Mouse (Mus musculus) midbrain, embryonic 16.5 days (tissue): ENCODE results near the gene Ubr4. TPM values are rescaled to one million over a fixed set of nuclear protein-coding genes. Genes with fewer than 3 reads are reported as not detected.

ENCODE experiments used
- ATAC-seq: fragments of 200-750 bp; cut with Nextera tagmentation; 2 replicates; pipeline ENCODE4 v1.8.0; 2017; ENCODE audit warnings: moderate TSS enrichment
- H3K27ac ChIP-seq: fragments of 300-500 bp; sonication (generic); 2 replicates; pipeline ENCODE4 v1.5.1; 2014; ENCODE audit warnings: mild to moderate bottlenecking, low read length, mixed read lengths
- H3K27me3 ChIP-seq: fragments of 300-500 bp; sonication (generic); 2 replicates; pipeline ENCODE4 v1.6.1; 2014; ENCODE audit warnings: low read depth, low read length, mixed read lengths; ENCODE audit not compliant: control insufficient read depth, insufficient read depth
- H3K36me3 ChIP-seq: fragments of 300-500 bp; sonication (generic); 2 replicates; pipeline ENCODE4 v1.6.1; 2014; ENCODE audit warnings: mild to moderate bottlenecking, low read length, moderate library complexity, mixed read lengths; ENCODE audit not compliant: control insufficient read depth, insufficient read depth
- H3K4me1 ChIP-seq: fragments of 300-500 bp; sonication (generic); 2 replicates; pipeline ENCODE4 v1.6.1; 2014; ENCODE audit warnings: mild to moderate bottlenecking, low read length, mixed read lengths; ENCODE audit not compliant: control insufficient read depth, insufficient read depth
- H3K4me2 ChIP-seq: fragments of 300-500 bp; sonication (generic); 2 replicates; pipeline ENCODE4 v1.6.1; 2014; ENCODE audit warnings: mild to moderate bottlenecking, low read length, mixed read lengths
- H3K4me3 ChIP-seq: fragments of 300-500 bp; sonication (generic); 2 replicates; pipeline ENCODE4 v1.5.1; 2014; ENCODE audit warnings: low read depth, mild to moderate bottlenecking, low read length, moderate library complexity, mixed read lengths
- H3K9ac ChIP-seq: fragments of 300-500 bp; sonication (generic); 2 replicates; pipeline ENCODE4 v1.6.1; 2014; ENCODE audit warnings: low read depth, low read length, mixed read lengths
- H3K9me3 ChIP-seq: fragments of 300-500 bp; sonication (generic); replicated peaks from 2 replicates; pipeline ENCODE4 v1.6.1; 2014; ENCODE audit warnings: mild to moderate bottlenecking, low read length, mixed read lengths; ENCODE audit not compliant: control insufficient read depth, poor library complexity, severe bottlenecking
- WGBS: fragments of 180-500 bp; shearing (Covaris S2); extraction: QIAGEN DNeasy Blood & Tissue Kit; methylation state at CpG from one replicate; pipeline ENCODE4 v1.1.7; 2014; 5-methylcytosine and 5-hydroxymethylcytosine counted together
- polyA plus RNA-seq: library from polyadenylated mRNA; unstranded; fragments of >200 nt; fragmentation: Nextera tagmentation; extraction: Ambion mirVana; gene quantifications from 2 replicates; pipeline ENCODE4 v1.2.1, GENCODE M21; 2015

Gene Ubr4
- polyA plus RNA-seq, 1 experiment from 2014 or later: 78.6 TPM

DNA sequence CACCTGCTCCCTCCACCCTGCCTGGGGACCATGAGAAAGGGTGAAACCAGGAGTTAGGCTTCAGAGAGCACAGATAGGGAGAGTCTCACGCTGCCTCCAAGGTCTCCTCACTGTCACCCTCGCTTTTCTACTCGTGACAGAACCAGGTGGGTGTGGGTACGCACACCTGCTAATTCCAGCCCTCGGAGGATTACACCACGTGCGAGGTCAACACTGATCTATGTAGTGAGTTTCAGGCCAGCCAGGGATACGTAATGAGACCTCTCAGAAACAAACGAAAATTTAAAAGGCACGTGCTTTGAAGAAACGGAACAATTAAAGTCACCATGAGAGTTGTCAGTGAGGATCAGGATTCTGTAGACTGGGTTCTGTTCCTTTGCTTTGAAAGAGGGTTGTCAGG lies 34.0 kb upstream of the Ubr4 start:
- ATAC-seq: no peak
- Histone ChIP-seq H3K27ac (no peak overlapping the region), H3K36me3 (0 out of 2 replicates have a peak, but pooled peaks cover 2% of the 10 kb centered on the region), H3K4me3 (no peak overlapping the region), H3K4me2 (no peak overlapping the region), H3K27me3 (no peaks in the 10 kb centered on the region), H3K9me3 (no peaks in the 10 kb centered on the region), H3K4me1 (no peaks in the 10 kb centered on the region), H3K9ac (no peak overlapping the region)
- 94% methylated on average over 11 of the region's 11 CpGs for WGBS

DNA sequence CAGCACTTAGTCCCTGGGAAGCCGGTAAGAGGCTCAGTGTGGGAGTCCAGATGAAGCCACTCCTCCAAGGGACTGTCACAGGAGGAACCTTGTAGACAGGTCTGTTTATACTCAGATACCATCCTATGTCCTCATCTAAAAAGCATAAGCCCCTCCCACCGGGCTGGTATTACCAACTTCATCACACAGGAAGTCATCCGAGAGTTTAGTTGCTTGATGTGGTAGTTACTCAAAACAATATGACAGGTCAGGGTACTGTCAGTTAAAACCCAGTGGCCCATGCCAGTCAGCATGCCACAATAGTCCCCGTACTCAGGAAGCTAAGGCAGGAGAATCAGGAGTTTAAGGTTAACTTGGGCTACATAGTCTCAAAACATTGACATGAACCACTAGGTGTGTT lies 32.7 kb upstream of the Ubr4 start:
- Histone ChIP-seq H3K9me3 (no peaks in the 10 kb centered on the region), H3K4me2 (no peak overlapping the region), H3K27ac (no peak overlapping the region), H3K4me1 (no peaks in the 10 kb centered on the region), H3K4me3 (no peak overlapping the region), H3K36me3 (0 out of 2 replicates have a peak, but pooled peaks cover 2% of the 10 kb centered on the region), H3K9ac (no peak overlapping the region), H3K27me3 (no peaks in the 10 kb centered on the region)
- no peak for ATAC-seq
- WGBS: 91% methylated on average over 4 of the region's 4 CpGs

DNA sequence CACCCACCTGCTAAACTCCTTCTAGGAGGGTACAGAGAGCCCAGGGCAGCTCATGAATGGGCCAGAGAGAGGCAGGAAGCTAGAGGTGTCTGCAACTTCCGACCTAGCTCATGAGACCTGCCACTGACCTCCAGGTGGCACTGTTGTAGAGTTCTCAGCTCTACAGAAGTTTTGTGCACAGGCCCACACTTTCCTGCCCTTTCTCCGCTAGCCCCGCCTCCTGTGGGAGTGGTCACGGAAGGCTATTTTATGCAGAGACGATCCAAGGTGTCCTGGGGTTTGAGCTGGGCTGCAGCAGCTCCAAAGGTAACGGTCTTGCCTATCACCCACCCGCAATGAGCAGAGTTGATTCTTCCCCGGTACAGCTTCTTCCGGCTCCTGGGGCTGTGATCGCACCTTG lies 21.8 kb upstream of the Ubr4 start:
- no peak for ATAC-seq
- H3K9ac ChIP-seq: no peak overlapping the region
- H3K4me3 ChIP-seq: no peak overlapping the region
- no peaks in the 10 kb centered on the region for H3K36me3 ChIP-seq
- no peaks in the 10 kb centered on the region for H3K9me3 ChIP-seq
- H3K4me2 ChIP-seq: no peak overlapping the region
- peaks cover 4% of the 10 kb centered on the region; the same call in 1 of the 2 replicates for H3K27me3 ChIP-seq
- H3K27ac ChIP-seq: no peak overlapping the region
- WGBS: 13% methylated on average over 10 of the region's 10 CpGs
- H3K4me1 ChIP-seq: no peaks in the 10 kb centered on the region

DNA sequence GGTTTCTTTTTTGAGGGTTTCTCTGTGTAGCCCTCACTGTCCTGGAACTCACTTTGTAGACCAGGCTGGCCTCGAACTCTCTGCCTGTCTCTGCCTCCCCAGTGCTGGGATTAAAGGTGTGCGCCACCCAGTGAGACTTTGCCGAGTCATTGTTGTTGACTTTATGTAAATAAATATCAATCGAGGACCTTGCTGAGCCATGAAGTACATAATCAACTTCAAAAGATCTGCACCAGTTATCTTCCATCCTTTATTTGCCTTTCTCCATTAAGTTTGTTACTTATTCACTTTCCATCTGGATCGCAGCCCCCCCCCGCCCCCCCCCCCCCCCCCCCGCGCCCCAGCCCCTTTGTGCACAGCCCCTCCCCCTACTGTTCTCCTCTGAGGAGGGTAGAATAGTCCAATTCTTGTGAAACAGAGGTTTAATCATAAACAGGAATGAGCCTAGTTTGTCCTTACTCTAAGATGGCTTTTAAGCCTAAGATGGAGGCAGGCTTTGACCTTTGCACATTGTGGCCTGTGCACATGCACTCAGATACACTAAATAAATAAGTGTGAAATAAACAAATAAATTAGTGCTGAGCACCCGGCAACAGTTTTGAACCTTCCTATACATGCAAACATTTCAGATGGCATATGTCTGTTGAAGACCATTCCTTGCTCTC lies 17.6 kb upstream of the Ubr4 start:
- no peak overlapping the region for H3K27ac ChIP-seq
- H3K9ac ChIP-seq: no peak overlapping the region
- H3K9me3 ChIP-seq: no peaks in the 10 kb centered on the region
- no peaks in the 10 kb centered on the region for H3K4me1 ChIP-seq
- whole genome bisulfite sequencing: 66% methylated on average over 7 of the region's 9 CpGs
- no peak overlapping the region for H3K4me2 ChIP-seq
- peaks cover 7% of the 10 kb centered on the region; the same call in 1 of the 2 replicates for H3K27me3 ChIP-seq
- no peaks in the 10 kb centered on the region for H3K36me3 ChIP-seq
- no peak for ATAC-seq
- H3K4me3 ChIP-seq: no peak overlapping the region

DNA sequence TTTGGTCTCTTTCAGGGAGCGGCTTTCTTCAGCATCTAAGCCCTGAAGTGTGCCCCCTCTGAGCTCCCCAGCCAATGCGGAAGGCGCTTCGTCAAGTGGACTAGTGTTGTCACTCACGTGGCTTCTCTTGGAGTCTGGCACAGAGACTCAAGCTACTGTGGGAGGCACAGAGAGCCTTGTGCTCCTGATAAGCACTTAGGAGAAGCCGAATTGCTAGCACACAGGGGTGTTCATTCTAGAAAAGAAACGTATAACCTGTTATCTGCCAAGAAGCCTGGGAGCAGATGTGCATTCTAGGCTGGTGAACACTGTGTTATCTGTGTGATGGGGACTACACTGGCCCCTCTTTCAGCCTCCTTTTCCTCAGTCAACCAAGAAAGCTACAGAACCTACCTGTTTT lies 16.9 kb upstream of the Ubr4 start:
- Histone ChIP-seq H3K27ac (no peak overlapping the region), H3K27me3 (peaks cover 7% of the 10 kb centered on the region; the same call in 1 of the 2 replicates), H3K9me3 (no peaks in the 10 kb centered on the region), H3K4me3 (no peak overlapping the region), H3K4me1 (no peaks in the 10 kb centered on the region), H3K9ac (no peak overlapping the region), H3K4me2 (no peak overlapping the region), H3K36me3 (no peaks in the 10 kb centered on the region)
- no peak for ATAC-seq
- WGBS: 64% methylated on average over 7 of the region's 7 CpGs

DNA sequence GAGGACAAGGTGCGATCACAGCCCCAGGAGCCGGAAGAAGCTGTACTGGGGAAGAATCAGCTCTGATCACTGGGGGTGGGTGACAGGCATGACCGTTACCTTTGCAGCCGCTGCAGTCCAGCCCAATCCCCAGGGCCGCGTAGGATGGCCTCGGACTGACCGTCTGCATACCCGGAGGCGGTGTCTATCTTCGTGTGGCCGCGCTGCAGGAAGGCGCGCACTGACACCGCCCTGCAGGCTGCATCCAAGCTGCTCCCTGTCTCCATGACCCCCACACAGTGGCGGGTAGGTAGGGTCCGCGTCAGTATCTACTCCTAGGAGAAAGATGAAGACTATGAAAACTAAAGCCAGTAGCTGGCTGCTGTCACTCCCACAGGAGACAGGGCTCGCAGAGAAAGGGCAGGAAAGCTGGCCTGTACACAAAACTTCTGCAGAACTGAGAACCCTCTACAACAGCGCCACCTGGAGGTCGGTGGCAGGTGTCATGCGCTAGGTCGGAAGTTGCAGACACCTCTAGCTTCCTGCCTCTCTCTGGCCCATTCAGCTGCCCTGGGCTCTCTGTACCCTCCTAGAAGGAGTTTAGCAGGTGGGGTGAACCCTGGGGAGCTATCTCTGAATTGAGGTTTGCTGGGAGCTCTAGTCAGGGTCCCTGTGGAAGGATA lies 15.5 kb upstream of the Ubr4 start:
- WGBS: 32% methylated on average over 24 of the region's 24 CpGs
- H3K27ac ChIP-seq: no peak overlapping the region
- peaks cover 3% of the 10 kb centered on the region; the same call in 1 of the 2 replicates for H3K27me3 ChIP-seq
- H3K36me3 ChIP-seq: no peaks in the 10 kb centered on the region
- H3K9ac ChIP-seq: no peak overlapping the region
- no peaks in the 10 kb centered on the region for H3K4me1 ChIP-seq
- no peak for ATAC-seq
- H3K4me3 ChIP-seq: no peak overlapping the region
- H3K9me3 ChIP-seq: no peaks in the 10 kb centered on the region
- H3K4me2 ChIP-seq: peak overlapping the region; percentile 18; the same call in 1 of the 2 replicates

DNA sequence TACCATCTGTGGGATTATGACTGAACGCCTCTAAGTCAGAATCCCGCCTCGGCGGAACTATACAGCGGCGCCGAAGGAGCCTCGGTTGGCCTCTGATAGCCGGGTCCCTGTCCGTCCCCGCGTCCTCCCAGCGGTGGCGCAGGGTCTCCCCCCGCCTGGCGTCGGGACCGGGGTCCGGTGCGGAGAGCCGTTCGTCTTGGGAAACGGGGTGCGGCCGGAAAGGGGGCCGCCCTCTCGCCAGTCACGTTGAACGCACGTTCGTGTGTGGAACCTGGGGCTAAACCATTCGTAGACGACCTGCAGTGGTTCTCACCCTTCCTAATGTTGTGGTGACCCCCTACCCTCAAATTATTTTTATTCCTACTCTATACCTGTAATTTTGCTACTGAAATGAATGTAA lies 14.3 kb upstream of the Ubr4 start:
- 59% methylated on average over 33 of the region's 33 CpGs for WGBS
- H3K36me3 ChIP-seq: no peaks in the 10 kb centered on the region
- H3K9me3 ChIP-seq: no peaks in the 10 kb centered on the region
- H3K4me2 ChIP-seq: no peak overlapping the region
- peaks cover 3% of the 10 kb centered on the region; the same call in 1 of the 2 replicates for H3K27me3 ChIP-seq
- no peak for ATAC-seq
- no peak overlapping the region for H3K4me3 ChIP-seq
- no peaks in the 10 kb centered on the region for H3K4me1 ChIP-seq
- no peak overlapping the region for H3K9ac ChIP-seq
- no peak overlapping the region for H3K27ac ChIP-seq

DNA sequence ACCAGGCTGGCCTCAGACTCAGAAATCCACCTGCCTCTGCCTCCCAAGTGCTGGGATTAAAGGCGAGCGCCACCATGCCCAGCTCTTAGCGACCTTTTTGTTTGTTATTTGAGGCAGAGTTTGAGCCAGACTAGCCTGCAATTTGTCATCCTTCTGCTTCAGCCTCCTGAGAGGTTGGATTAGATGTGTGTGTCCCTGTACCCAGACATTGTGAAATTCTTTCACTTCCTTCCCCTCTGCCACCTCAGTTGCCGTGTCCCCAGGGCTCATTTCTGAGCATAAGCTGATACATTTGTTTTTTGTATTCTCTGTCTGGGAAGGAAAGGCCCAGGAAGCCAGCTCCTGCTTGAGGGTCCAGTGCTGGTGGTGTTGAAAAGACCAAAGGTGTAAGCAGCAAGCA lies 11.6 kb upstream of the Ubr4 start:
- Histone ChIP-seq H3K27ac (no peak overlapping the region), H3K9ac (no peak overlapping the region), H3K9me3 (no peaks in the 10 kb centered on the region), H3K4me1 (no peaks in the 10 kb centered on the region), H3K27me3 (peaks cover 3% of the 10 kb centered on the region; the same call in 1 of the 2 replicates), H3K36me3 (no peaks in the 10 kb centered on the region), H3K4me2 (no peak overlapping the region), H3K4me3 (no peak overlapping the region)
- no peak for ATAC-seq
- WGBS: 82% methylated on average over 4 of the region's 4 CpGs

DNA sequence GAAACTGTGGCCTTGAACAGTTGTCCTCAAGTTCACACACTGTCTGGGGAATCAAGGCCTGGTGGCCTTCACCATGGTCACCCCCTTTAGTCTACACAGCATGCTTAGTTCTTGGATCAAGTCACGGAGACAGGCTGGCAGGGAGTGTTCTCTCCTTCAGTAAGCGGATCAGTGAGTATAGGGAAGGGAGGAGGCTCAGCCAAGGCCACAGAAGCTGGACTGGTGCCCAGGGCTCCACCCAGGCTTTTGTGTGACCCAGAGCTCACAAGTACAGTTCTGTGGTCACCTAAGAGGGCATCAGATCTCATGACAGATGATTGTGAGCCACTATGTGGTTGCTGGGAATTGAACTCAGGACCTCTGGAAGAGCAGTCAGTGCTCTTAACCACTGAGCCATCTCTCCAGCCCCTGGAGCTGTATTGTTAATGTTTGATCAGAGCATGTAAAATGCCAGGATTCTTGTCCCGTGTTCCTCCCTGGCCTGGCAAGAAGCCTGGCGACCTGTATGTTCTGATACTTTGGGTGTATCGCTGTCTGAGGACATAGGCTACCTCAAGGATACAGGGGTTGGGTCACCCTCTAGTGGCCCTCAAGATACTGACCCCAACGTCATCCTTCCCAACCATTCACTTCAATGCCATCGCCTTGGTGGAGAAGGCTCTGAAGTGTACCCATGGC lies 10.7 kb upstream of the Ubr4 start:
- peaks cover 3% of the 10 kb centered on the region; the same call in 1 of the 2 replicates for H3K36me3 ChIP-seq
- no peaks in the 10 kb centered on the region for H3K4me1 ChIP-seq
- H3K9me3 ChIP-seq: no peaks in the 10 kb centered on the region
- no peak overlapping the region for H3K4me2 ChIP-seq
- WGBS: 74% methylated on average over 7 of the region's 7 CpGs
- peaks cover 3% of the 10 kb centered on the region; the same call in 1 of the 2 replicates for H3K27me3 ChIP-seq
- no peak overlapping the region for H3K27ac ChIP-seq
- no peak for ATAC-seq
- no peak overlapping the region for H3K4me3 ChIP-seq
- no peak overlapping the region for H3K9ac ChIP-seq
